Mouse (Mus musculus): ENCODE results near the gene Pear1. TPM values are rescaled to one million over a fixed set of nuclear protein-coding genes. Genes with fewer than 3 reads are reported as not detected.

Gene Pear1
- polyA plus RNA-seq (2012; rRNA removed) = 33.1 and 38.2 TPM in 2 replicates

GRCm38 (mm10) chr3:87824206-87824605, at the start of gene Pear1:
Gene Pear1, minus strand, starts transcription at chr3:87824306.

GRCm38 (mm10) chr3:87846650-87847110, 22.6 kb upstream of the Pear1 start, which contains the start of gene Sh2d2a:
Gene Sh2d2a, plus strand, starts transcription at chr3:87846755.

DNA sequence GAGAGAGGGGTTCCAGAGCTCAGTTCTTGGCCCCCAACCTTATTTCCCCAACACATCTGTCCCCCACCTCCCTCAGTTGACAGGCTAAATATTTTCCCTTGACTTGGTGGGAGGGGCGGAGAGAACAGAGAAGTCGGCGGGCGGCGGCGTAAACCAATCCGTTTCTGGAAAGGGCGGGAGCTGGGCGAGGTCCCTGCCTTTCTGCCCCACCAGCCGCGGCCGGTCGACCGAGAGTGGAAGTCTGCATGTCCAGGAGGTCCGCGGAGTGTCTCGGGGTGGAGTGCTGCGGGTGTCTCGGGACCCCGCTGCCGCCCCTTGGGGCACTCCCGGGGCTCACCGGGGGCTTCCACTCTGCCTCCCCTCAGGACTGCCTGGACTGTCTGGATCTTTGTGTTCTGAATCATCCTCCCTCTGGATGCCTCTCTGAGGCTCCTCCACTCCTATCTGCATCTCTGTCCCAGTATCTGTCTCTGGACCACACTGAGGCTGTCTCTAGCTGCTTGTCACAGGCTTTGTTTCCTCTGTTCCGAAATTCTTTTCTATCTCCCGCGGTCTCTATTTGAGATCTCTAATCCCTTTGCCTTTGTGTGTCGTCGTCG, 27.3 kb downstream of the Pear1 start, which contains the start of gene Insrr:
Gene Insrr (plus strand): TSS at position 216 of the 599 bp plus-strand sequence.

GRCm38 (mm10) chr3:87794922-87795325, 29.2 kb downstream of the Pear1 start, which contains the start of gene Ntrk1:
Gene Ntrk1, minus strand, starts transcription at chr3:87795162.

GRCm38 (mm10) chr3:87748431-87748830, 75.7 kb downstream of the Pear1 start, which contains the start of gene Lrrc71:
Gene Lrrc71, minus strand, starts transcription at chr3:87748625.

Other genes with a start within 250 kb of the Pear1 start
- 33.8 and 38.8 TPM in 2 replicates for gene Arhgef11, start 206.7 kb downstream of the Pear1 start, polyA plus RNA-seq (2012; rRNA removed)
- gene Lrrc71, start 75.7 kb downstream of the Pear1 start, polyA plus RNA-seq (2012; rRNA removed) = 0.19 TPM in 1 of 2 replicates, not detected in the other
- 0.10 and 0.25 TPM in 2 replicates for gene Ntrk1, start 29.1 kb downstream of the Pear1 start, polyA plus RNA-seq (2012; rRNA removed)
- gene Insrr, start 27.4 kb downstream of the Pear1 start, polyA plus RNA-seq (2012; rRNA removed) = 5.6 and 11.1 TPM in 2 replicates
- 0.86 TPM in 2 replicates for gene Sh2d2a, start 22.4 kb upstream of the Pear1 start, polyA plus RNA-seq (2012; rRNA removed)
- 28.8 and 34.8 TPM in 2 replicates for gene Prcc, start 61.3 kb upstream of the Pear1 start, polyA plus RNA-seq (2012; rRNA removed)
- 71.1 and 78.8 TPM in 2 replicates for gene Hdgf, start 82.0 kb upstream of the Pear1 start, polyA plus RNA-seq (2012; rRNA removed)
- 30.3 and 34.7 TPM in 2 replicates for gene Mrpl24, start 95.2 kb upstream of the Pear1 start, polyA plus RNA-seq (2012; rRNA removed)
- 8.5 and 10.1 TPM in 2 replicates for gene Isg20l2, start 106.0 kb upstream of the Pear1 start, polyA plus RNA-seq (2012; rRNA removed)
- 28.7 and 33.5 TPM in 2 replicates for gene Rrnad1, start 106.4 kb upstream of the Pear1 start, polyA plus RNA-seq (2012; rRNA removed)
- gene Crabp2, start 124.4 kb upstream of the Pear1 start, polyA plus RNA-seq (2012; rRNA removed) = not detected in 2 replicates
- 1.5 and 1.6 TPM in 2 replicates for gene Nes, start 146.8 kb upstream of the Pear1 start, polyA plus RNA-seq (2012; rRNA removed)
- gene Bcan, start 175.9 kb upstream of the Pear1 start, polyA plus RNA-seq (2012; rRNA removed) = 1.8 and 2.2 TPM in 2 replicates
- not detected in 2 replicates for gene Hapln2, start 203.3 kb upstream of the Pear1 start, polyA plus RNA-seq (2012; rRNA removed)
- 2.9 and 3.4 TPM in 2 replicates for gene Gpatch4, start 218.8 kb upstream of the Pear1 start, polyA plus RNA-seq (2012; rRNA removed)
- gene Naxe, start 234.2 kb upstream of the Pear1 start, polyA plus RNA-seq (2012; rRNA removed) = 60.6 and 65.0 TPM in 2 replicates